Mouse (Mus musculus) T-cell, adult 2 months (primary cell): ENCODE results near the gene Snd1.
"Not testable (repeated sequence)": the region's sequence is repeated elsewhere in the genome, so short reads cannot be mapped to it uniquely, and the experiment has no call there.

Experiments used
- DNase-seq: peaks from one replicate; pipeline ENCODE4 v3.0.0; 2022; ENCODE audit warnings: low spot score

Snd1 gene

GRCm38 (mm10) chr6:28486008-28486407, 11.1 kb downstream of the Snd1 start:
- DNase-seq, result no peak

DNA sequence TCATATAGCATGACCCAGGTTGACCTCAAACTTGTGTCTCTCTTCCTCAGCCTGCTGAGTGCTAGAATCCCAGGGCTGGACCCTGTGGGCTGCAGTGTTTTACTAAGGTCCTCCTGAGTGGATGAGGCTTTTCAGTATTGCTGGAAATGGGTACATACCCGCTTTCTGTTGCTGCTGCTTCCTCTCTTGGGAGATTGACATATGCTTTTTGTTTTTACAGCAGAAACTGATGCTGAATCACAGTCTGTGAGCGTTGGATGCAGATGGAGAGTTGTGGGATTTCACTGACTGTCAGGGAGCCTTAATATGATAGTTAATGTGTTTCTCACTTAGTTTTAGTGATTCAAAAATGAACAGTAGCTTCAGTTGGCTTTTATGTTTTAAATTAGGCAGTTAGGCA, 11.5 kb downstream of the Snd1 start:
- DNase-seq, result no peak

DNA sequence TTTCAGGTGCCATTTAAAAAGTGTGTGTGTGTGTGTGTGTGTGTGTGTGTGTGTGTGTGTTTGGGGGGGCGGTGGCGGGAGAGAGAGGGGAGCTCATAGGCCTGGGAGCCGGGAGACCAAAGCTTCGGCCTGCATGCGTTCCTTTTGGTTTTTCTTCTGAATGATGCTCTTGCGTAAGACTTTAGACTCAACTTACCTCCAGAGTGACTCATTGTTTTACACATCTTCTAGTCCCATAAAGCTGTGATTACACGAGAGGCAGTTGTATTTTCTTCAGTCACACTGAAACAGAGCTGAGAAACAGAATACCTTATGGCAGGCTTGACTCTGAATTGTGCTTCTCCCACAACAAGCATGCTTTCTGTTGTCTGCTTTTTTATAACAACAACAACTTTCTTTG, 12.0 kb downstream of the Snd1 start:
- no peak for DNase-seq

GRCm38 (mm10) chr6:28488204-28488851, 13.4 kb downstream of the Snd1 start:
- DNase-seq, result no peak

DNA sequence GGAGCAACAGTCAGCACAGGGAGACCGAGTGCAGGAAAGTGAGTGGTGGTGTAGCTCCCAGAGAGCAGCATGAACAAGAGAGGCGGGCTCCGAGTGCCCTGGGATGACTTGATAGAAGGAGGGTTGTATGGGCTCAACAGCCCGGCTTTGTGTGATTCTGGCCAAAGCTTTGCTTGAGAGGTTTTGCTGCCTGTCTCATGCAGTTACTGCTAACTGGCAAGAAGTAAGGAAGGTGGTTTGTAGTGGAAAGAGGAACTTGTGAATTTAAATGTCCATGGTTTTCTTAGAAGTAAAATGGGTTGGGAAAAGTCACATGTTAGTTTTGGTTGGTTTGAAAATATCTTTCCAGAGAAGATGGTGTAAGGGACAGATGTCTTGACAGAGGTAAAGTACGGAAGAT, 15.7 kb downstream of the Snd1 start:
- no peak for DNase-seq

DNA sequence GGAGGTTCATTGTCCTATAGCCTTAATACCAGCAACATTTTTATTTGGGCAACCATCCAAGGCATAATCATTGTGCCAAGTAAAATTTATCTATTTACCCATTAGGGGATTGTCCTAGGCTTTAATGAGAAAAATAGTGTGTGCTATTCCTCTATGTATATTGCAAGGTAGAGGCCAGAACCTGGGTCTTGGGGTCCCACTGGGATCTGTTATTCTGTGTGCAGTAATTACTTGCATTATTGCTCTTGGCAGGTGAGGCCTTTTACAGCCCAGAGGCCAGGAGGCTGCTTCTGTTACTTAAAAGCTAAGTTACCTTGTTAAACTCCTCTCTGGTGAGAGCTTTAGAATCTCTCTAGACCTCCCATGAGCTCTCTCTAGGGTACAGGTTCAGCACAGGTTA, 16.3 kb downstream of the Snd1 start:
- no peak for DNase-seq

- no peak for DNase-seq
These were observed 22.9 kb downstream of the Snd1 start for GRCm38 (mm10) chr6:28497837-28498236.

DNA sequence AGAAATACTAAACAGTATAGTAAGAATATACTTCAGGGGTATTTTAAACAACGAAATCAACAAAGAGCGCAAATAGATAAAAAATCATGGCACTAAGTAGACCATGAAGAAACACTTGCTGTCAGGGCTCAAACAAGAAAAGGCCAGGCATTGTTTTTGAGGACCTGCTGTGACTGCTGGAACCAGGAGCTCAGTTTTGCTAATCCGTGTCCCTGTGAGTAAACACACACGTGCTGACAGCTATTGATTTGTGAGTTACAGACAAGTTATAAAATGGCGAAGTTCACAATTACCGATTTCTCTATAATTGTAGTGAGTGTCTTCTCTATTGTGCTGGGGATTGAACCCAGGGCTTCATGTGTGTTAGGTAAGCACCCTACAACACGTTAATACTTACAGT, 27.6 kb downstream of the Snd1 start:
- DNase-seq, result no peak

DNA sequence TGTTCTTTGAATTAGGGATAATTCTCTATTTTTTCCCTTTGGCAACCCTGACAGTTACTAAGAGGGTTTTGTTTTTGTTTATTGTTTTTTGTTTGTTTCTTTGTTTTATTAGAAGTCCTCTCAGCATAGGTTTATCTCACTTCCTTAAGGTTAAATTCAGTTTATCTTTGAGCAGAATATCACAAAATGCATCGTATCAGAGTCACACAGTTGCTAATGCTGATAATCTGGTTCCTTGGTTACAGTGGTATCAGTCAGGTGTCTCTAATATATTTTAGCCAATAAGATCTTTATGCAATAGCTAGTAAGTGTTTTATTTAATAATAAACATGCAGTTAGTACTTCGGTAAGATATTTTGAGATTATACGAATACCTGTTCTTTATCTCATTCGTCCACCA, 28.2 kb downstream of the Snd1 start:
- no peak for DNase-seq

GRCm38 (mm10) chr6:28504611-28505010, 29.7 kb downstream of the Snd1 start:
- DNase-seq, result no peak

GRCm38 (mm10) chr6:28507759-28508158, 32.8 kb downstream of the Snd1 start:
- no peak for DNase-seq

- DNase-seq, result no peak
These were observed 39.3 kb downstream of the Snd1 start for GRCm38 (mm10) chr6:28514195-28514594.

DNA sequence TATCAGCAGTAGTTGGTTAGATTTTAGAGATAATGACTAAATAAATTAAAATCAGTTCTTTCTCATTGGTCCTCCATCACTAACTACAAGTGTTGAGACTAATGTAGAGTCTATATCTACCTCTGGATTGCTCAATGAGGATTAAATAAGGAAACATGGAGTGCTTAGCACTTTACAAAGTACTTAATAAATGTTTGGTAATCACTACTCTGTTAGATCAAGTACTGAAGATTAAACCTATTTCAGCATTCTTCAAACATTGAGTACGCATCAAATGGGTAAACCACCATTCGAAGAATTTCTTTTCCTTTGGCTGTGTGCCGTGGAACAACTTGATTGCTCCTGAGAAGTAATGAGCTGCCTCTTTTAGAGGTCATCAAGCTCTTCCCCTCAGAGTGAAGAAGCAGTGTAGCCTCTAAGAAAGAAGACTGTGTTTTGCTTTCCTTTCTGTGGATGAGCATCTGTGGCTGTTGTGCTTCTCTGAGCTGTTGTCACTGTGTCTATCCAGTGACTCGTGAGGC, 40.0 kb downstream of the Snd1 start:
- no peak for DNase-seq

DNA sequence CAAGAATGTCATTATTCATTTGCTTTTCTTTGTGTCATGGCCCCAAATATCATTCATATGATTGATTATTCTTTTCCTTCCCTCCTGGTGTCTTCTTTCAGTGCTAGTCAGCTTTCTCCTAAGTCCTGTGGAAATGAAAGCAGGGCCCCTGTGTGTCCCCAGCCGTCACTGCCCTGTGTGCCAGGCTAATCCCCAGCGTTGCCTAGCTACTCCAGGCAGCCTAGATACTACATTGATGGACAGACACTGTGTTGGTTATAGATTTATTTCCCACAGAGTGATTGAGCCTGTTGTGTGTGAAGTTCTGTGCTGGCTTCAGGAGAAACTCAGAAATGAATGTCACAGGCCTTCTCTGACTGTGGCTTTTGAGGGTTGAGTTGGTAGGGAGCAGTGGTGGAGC, 41.7 kb downstream of the Snd1 start:
- DNase-seq, result no peak

DNA sequence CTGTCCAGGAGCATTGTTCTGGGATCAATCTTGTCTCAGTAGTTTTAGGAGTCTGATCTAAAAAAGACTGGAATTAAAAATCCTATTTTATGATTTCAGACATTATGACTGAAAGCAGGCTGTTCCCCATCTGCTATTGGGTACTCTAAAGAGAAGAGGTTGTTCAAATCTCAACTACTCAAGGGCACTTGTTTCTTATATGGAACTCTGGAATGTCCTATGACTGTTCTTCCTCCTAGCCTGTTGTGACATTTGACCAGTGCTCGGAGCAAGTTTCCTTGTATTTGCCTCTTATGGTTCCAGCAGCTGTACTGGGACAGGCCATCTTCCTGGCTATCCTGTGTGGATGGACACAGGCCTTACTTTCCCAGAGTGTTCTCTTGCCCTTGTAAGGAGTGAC, 42.1 kb downstream of the Snd1 start:
- no peak for DNase-seq

- no peak for DNase-seq
These were observed 44.5 kb downstream of the Snd1 start for GRCm38 (mm10) chr6:28519426-28519825.

DNA sequence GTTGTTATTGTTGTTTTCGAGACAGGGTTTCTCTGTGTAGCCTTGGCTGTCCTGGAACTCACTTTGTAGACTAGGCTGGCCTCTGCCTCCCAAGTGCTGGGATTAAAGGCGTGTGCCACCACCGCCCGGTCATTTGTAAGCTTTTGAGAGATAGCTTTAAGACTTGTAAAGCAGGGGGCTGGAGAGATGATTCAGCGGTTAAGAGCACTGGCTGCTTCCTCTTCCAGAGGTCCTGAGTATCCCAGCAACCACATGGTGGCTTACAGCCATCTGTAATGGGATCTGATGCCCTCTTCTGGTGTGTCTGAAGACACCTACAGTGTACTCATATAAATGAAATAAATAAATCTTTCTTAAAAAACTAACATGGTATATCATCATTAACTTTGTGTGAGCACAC, 45.8 kb downstream of the Snd1 start:
- not testable (repeated sequence) for DNase-seq

DNA sequence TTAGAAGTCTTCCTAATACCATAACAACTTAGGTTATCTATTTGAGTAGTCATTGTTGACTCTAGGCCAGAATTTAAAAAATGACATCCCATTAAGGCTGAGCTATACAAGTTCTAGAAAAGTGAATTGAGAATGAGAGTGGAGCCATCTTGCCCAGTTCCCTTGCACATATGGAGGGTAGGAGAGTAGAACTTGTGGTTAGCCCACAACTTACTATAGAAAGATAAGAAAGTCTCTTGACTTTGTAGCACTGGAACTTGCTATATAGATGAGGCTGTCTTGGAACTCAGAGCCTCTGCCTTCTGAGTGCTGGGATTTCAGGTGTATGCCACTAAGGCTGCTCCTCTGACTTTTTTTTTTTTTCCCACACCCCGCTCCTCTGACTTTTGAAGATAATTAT, 46.5 kb downstream of the Snd1 start:
- no peak for DNase-seq

DNA sequence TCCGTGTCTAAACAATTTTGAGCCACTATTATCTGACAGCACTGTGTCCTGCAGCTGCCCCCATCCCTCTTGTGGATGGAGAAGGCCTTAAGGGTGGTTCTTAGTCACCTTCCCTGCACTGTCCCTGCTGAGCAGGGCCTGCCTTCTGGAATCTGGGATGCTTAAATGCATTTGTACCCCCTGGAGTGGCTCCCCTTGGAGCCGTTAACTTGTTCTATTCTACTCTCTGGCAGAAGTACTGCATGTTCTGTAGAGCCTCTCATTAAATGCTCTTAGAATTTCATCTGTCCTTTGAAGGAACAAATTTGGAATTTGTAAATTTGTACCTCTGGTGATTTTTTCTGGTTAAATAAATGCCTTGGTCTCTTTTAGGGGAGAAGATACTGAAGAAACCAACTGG, 50.6 kb downstream of the Snd1 start:
- no peak for DNase-seq

- no peak for DNase-seq
These were observed 52.5 kb downstream of the Snd1 start for GRCm38 (mm10) chr6:28527459-28527858.

GRCm38 (mm10) chr6:28528208-28528607, 53.3 kb downstream of the Snd1 start:
- DNase-seq, result no peak

GRCm38 (mm10) chr6:28536464-28536863, 61.5 kb downstream of the Snd1 start:
- DNase-seq, result no peak

DNA sequence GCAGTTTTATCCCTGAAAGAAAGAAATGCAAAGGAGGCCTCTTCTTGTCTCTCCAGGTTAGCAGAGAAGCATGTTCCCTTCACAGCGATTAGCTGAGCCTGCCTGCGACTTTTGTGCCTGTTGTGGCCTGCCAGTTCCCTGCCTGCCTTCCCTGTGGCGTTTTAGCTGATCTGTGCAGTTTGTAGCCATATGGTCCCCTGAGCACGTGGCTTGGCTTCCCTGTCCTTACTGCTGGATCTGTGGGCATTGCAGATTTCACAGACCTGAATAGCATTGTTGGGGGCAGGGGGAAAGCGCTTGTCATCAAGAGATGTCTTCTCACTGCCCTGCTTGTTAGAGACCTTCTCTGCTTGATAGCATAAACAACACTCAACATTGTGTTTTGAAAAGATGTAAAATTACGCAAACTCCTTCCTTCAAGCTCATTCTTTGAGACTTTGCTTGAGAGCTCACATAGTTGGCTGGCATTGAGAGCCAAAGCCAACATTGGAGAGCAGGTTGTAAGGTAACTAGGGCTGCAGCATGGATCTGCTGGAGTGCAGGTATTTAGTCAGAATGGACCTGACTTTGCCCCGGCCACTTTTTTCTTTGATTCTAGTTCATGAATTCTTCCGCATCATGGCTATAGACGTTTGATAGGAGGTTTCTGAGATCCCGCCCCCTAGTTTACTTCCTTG, 63.0 kb downstream of the Snd1 start:
- DNase-seq, result no peak

DNA sequence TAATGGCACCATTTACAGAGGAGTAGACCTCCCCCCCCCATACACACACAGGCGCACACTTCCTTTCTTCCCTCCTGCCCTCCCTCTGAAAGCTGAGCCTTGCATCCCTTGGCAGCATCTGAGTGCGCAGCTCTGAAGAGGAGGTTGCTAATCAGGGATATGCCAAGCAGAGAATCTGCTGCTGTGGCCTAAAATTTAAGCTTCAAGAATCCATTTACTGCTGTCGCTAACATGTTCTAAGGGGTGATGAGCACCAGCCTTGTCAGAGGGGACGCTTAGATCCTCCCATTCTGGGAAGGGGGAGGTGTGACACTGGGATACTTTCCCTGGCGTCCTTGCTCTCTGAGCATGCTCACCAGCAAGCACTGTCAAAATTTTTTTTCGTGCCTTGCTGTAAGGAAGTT, 67.4 kb downstream of the Snd1 start:
- DNase-seq, result no peak
